Mouse (Mus musculus): ENCODE measurements at regions not wholly inside any gene's neighbourhood (a gene's known extent, or its start where the extent isn't known, plus 50 kb on each side); places are given as distances from the start of the nearest gene placed in this dataset.
A peak's percentile ranks its signal among the peaks of the same experiment; 100 is the strongest.

- Histone ChIP-seq H3K4me3 (ENCODE audit: control insufficient read depth in 1 of 2, insufficient read depth in 1 of 2, low read depth in 1 of 2, low read length in 2 of 2) (no peak overlapping the region), H3K9ac (ENCODE audit: low read length) (no peak overlapping the region), H3K36me3 (ENCODE audit: control insufficient read depth, insufficient read depth, low read length) (no peaks in the 10 kb centered on the region), H3K9me3 (ENCODE audit: control insufficient read depth, low read length) (no peaks in the 10 kb centered on the region), H3K4me2 (ENCODE audit: low read length) (peak overlapping the region; percentile 0; the same call in 1 of the 2 replicates), H3K27ac (replicated peaks in 1 of 2; ENCODE audit: control insufficient read depth in 1 of 2, insufficient read depth in 1 of 2, low read depth in 2 of 2, low read length in 2 of 2) (no peak overlapping the region), H3K27me3 (ENCODE audit: control insufficient read depth, insufficient read depth, low read length) (no peaks in the 10 kb centered on the region), H3K4me1 (ENCODE audit: control insufficient read depth in 2 of 2, insufficient read depth in 2 of 2, low read length in 2 of 2) (no peaks in the 10 kb centered on the region; a peak in 1 of 4 replicates)
- WGBS, result 47% methylated on average over 3 of the region's 3 CpGs
- ATAC-seq (ENCODE audit: insufficient number of reproducible peaks, insufficient read depth, low FRiP score, low read depth), result no peak
These were observed 545.3 kb downstream of the Stim2 start for GRCm38 (mm10) chr5:54543556-54544061.

- Histone ChIP-seq H3K27me3 (ENCODE audit: control insufficient read depth, insufficient read depth, low read length) (no peaks in the 10 kb centered on the region), H3K9ac (ENCODE audit: low read length) (no peak overlapping the region), H3K27ac (replicated peaks in 1 of 2; ENCODE audit: control insufficient read depth in 1 of 2, insufficient read depth in 1 of 2, low read depth in 2 of 2, low read length in 2 of 2) (no peak overlapping the region), H3K4me1 (ENCODE audit: control insufficient read depth in 2 of 2, insufficient read depth in 2 of 2, low read length in 2 of 2) (no peaks in the 10 kb centered on the region), H3K36me3 (ENCODE audit: control insufficient read depth, insufficient read depth, low read length) (no peaks in the 10 kb centered on the region), H3K4me3 (ENCODE audit: control insufficient read depth in 1 of 2, insufficient read depth in 1 of 2, low read depth in 1 of 2, low read length in 2 of 2) (no peak overlapping the region), H3K9me3 (ENCODE audit: control insufficient read depth, low read length) (no peaks in the 10 kb centered on the region; the same call in 1 of the 2 replicates), H3K4me2 (ENCODE audit: low read length) (no peak overlapping the region)
- no peak for ATAC-seq (ENCODE audit: insufficient number of reproducible peaks, insufficient read depth, low FRiP score, low read depth)
- WGBS, result 62% methylated on average over 2 of the region's 2 CpGs
These were observed 580.2 kb downstream of the Stim2 start for GRCm38 (mm10) chr5:54578519-54578918.

GRCm38 (mm10) chr5:54579458-54579857 is 581.2 kb downstream of the Stim2 start:
- Histone ChIP-seq H3K9ac (ENCODE audit: low read length) (no peak overlapping the region), H3K4me2 (ENCODE audit: low read length) (no peak overlapping the region), H3K27me3 (ENCODE audit: control insufficient read depth, insufficient read depth, low read length) (no peaks in the 10 kb centered on the region), H3K9me3 (ENCODE audit: control insufficient read depth, low read length) (no peaks in the 10 kb centered on the region; the same call in 1 of the 2 replicates), H3K4me3 (ENCODE audit: control insufficient read depth in 1 of 2, insufficient read depth in 1 of 2, low read depth in 1 of 2, low read length in 2 of 2) (no peak overlapping the region), H3K4me1 (ENCODE audit: control insufficient read depth in 2 of 2, insufficient read depth in 2 of 2, low read length in 2 of 2) (no peaks in the 10 kb centered on the region), H3K27ac (replicated peaks in 1 of 2; ENCODE audit: control insufficient read depth in 1 of 2, insufficient read depth in 1 of 2, low read depth in 2 of 2, low read length in 2 of 2) (no peak overlapping the region), H3K36me3 (ENCODE audit: control insufficient read depth, insufficient read depth, low read length) (no peaks in the 10 kb centered on the region)
- WGBS, result 80% methylated on average over 4 of the region's 4 CpGs
- ATAC-seq (ENCODE audit: insufficient number of reproducible peaks, insufficient read depth, low FRiP score, low read depth), result no peak

GRCm38 (mm10) chr5:54582175-54582574 is 583.9 kb downstream of the Stim2 start:
- ATAC-seq (ENCODE audit: insufficient number of reproducible peaks, insufficient read depth, low FRiP score, low read depth), result no peak
- no peak overlapping the region for H3K4me3 ChIP-seq (ENCODE audit: control insufficient read depth in 1 of 2, insufficient read depth in 1 of 2, low read depth in 1 of 2, low read length in 2 of 2)
- no peak overlapping the region for H3K9ac ChIP-seq (ENCODE audit: low read length)
- H3K9me3 ChIP-seq (ENCODE audit: control insufficient read depth, low read length), result no peaks in the 10 kb centered on the region; the same call in 1 of the 2 replicates
- WGBS, result 88% methylated on average over 2 of the region's 2 CpGs
- no peak overlapping the region for H3K4me2 ChIP-seq (ENCODE audit: low read length)
- no peaks in the 10 kb centered on the region for H3K4me1 ChIP-seq (ENCODE audit: control insufficient read depth in 2 of 2, insufficient read depth in 2 of 2, low read length in 2 of 2)
- no peaks in the 10 kb centered on the region for H3K27me3 ChIP-seq (ENCODE audit: control insufficient read depth, insufficient read depth, low read length)
- H3K36me3 ChIP-seq (ENCODE audit: control insufficient read depth, insufficient read depth, low read length), result no peaks in the 10 kb centered on the region
- no peak overlapping the region for H3K27ac ChIP-seq (replicated peaks in 1 of 2; ENCODE audit: control insufficient read depth in 1 of 2, insufficient read depth in 1 of 2, low read depth in 2 of 2, low read length in 2 of 2)

GRCm38 (mm10) chr5:54588332-54589020 is 590.2 kb downstream of the Stim2 start:
- no peak overlapping the region for H3K4me3 ChIP-seq (ENCODE audit: control insufficient read depth in 1 of 2, insufficient read depth in 1 of 2, low read depth in 1 of 2, low read length in 2 of 2)
- ATAC-seq (ENCODE audit: insufficient number of reproducible peaks, insufficient read depth, low FRiP score, low read depth), result no peak
- H3K9ac ChIP-seq (ENCODE audit: low read length), result no peak overlapping the region
- no peaks in the 10 kb centered on the region for H3K27me3 ChIP-seq (ENCODE audit: control insufficient read depth, insufficient read depth, low read length)
- no peak overlapping the region for H3K27ac ChIP-seq (replicated peaks in 1 of 2; ENCODE audit: control insufficient read depth in 1 of 2, insufficient read depth in 1 of 2, low read depth in 2 of 2, low read length in 2 of 2)
- no peaks in the 10 kb centered on the region for H3K4me1 ChIP-seq (ENCODE audit: control insufficient read depth in 2 of 2, insufficient read depth in 2 of 2, low read length in 2 of 2)
- WGBS, result 78% methylated on average over 2 of the region's 2 CpGs
- H3K9me3 ChIP-seq (ENCODE audit: control insufficient read depth, low read length), result no peaks in the 10 kb centered on the region
- no peaks in the 10 kb centered on the region for H3K36me3 ChIP-seq (ENCODE audit: control insufficient read depth, insufficient read depth, low read length)
- H3K4me2 ChIP-seq (ENCODE audit: low read length), result no peak overlapping the region

- ATAC-seq (ENCODE audit: insufficient number of reproducible peaks, insufficient read depth, low FRiP score, low read depth), result no peak
- WGBS, result 63% methylated on average over 3 of the region's 3 CpGs
- H3K9ac ChIP-seq (ENCODE audit: low read length), result no peak overlapping the region
- H3K27me3 ChIP-seq (ENCODE audit: control insufficient read depth, insufficient read depth, low read length), result no peaks in the 10 kb centered on the region
- no peaks in the 10 kb centered on the region for H3K9me3 ChIP-seq (ENCODE audit: control insufficient read depth, low read length)
- no peak overlapping the region for H3K4me3 ChIP-seq (ENCODE audit: control insufficient read depth in 1 of 2, insufficient read depth in 1 of 2, low read depth in 1 of 2, low read length in 2 of 2)
- H3K27ac ChIP-seq (replicated peaks in 1 of 2; ENCODE audit: control insufficient read depth in 1 of 2, insufficient read depth in 1 of 2, low read depth in 2 of 2, low read length in 2 of 2), result no peak overlapping the region
- no peaks in the 10 kb centered on the region for H3K4me1 ChIP-seq (ENCODE audit: control insufficient read depth in 2 of 2, insufficient read depth in 2 of 2, low read length in 2 of 2)
- no peak overlapping the region for H3K4me2 ChIP-seq (ENCODE audit: low read length)
- H3K36me3 ChIP-seq (ENCODE audit: control insufficient read depth, insufficient read depth, low read length), result no peaks in the 10 kb centered on the region
These were observed 612.7 kb downstream of the Stim2 start for GRCm38 (mm10) chr5:54610957-54611356.

GRCm38 (mm10) chr5:54622733-54623132 is 624.4 kb downstream of the Stim2 start:
- no peak overlapping the region for H3K27ac ChIP-seq (replicated peaks in 1 of 2; ENCODE audit: control insufficient read depth in 1 of 2, insufficient read depth in 1 of 2, low read depth in 2 of 2, low read length in 2 of 2)
- no peak for ATAC-seq (ENCODE audit: insufficient number of reproducible peaks, insufficient read depth, low FRiP score, low read depth)
- H3K27me3 ChIP-seq (ENCODE audit: control insufficient read depth, insufficient read depth, low read length), result no peaks in the 10 kb centered on the region
- H3K9me3 ChIP-seq (ENCODE audit: control insufficient read depth, low read length), result no peaks in the 10 kb centered on the region
- no peak overlapping the region for H3K4me3 ChIP-seq (ENCODE audit: control insufficient read depth in 1 of 2, insufficient read depth in 1 of 2, low read depth in 1 of 2, low read length in 2 of 2)
- H3K9ac ChIP-seq (ENCODE audit: low read length), result no peak overlapping the region
- no peaks in the 10 kb centered on the region for H3K4me1 ChIP-seq (ENCODE audit: control insufficient read depth in 2 of 2, insufficient read depth in 2 of 2, low read length in 2 of 2)
- no peak overlapping the region for H3K4me2 ChIP-seq (ENCODE audit: low read length)
- WGBS, result 74% methylated on average over 3 of the region's 3 CpGs
- H3K36me3 ChIP-seq (ENCODE audit: control insufficient read depth, insufficient read depth, low read length), result no peaks in the 10 kb centered on the region

- H3K27ac ChIP-seq (replicated peaks in 1 of 2; ENCODE audit: control insufficient read depth in 1 of 2, insufficient read depth in 1 of 2, low read depth in 2 of 2, low read length in 2 of 2), result no peak overlapping the region
- no peak overlapping the region for H3K9ac ChIP-seq (ENCODE audit: low read length)
- H3K4me2 ChIP-seq (ENCODE audit: low read length), result no peak overlapping the region
- H3K9me3 ChIP-seq (ENCODE audit: control insufficient read depth, low read length), result no peaks in the 10 kb centered on the region
- no peaks in the 10 kb centered on the region for H3K27me3 ChIP-seq (ENCODE audit: control insufficient read depth, insufficient read depth, low read length)
- ATAC-seq (ENCODE audit: insufficient number of reproducible peaks, insufficient read depth, low FRiP score, low read depth), result no peak
- H3K4me3 ChIP-seq (ENCODE audit: control insufficient read depth in 1 of 2, insufficient read depth in 1 of 2, low read depth in 1 of 2, low read length in 2 of 2), result no peak overlapping the region
- H3K4me1 ChIP-seq (ENCODE audit: control insufficient read depth in 2 of 2, insufficient read depth in 2 of 2, low read length in 2 of 2), result no peaks in the 10 kb centered on the region
- 90% methylated on average over 3 of the region's 3 CpGs for WGBS
- no peaks in the 10 kb centered on the region for H3K36me3 ChIP-seq (ENCODE audit: control insufficient read depth, insufficient read depth, low read length)
These were observed 634.0 kb downstream of the Stim2 start for GRCm38 (mm10) chr5:54632281-54632680.

Measured in heart, embryonic 14.5 days (tissue).